Mouse (Mus musculus) limb, embryonic 15.5 days (tissue): ENCODE measurements around the gene Sirt1. TPM values are rescaled to one million over a fixed set of nuclear protein-coding genes. Genes with fewer than 3 reads are reported as not detected.

Experiments
- ATAC-seq: fragments of 200-750 bp; cut with Nextera tagmentation; 2 replicates; pipeline ENCODE4 v1.8.0; 2017; ENCODE audit warnings: low read depth, moderate TSS enrichment; ENCODE audit not compliant: insufficient number of reproducible peaks, low FRiP score, low TSS enrichment
- H3K27ac ChIP-seq: fragments of 300-500 bp; sonication (generic); 2 replicates; pipeline ENCODE4 v1.5.1; 2015; ENCODE audit warnings: moderate library complexity, mild to moderate bottlenecking, inconsistent platforms
- H3K27me3 ChIP-seq: fragments of 300-500 bp; sonication (generic); 2 replicates; pipeline ENCODE4 v1.6.1; 2015; ENCODE audit warnings: inconsistent platforms
- H3K36me3 ChIP-seq: fragments of 300-500 bp; sonication (generic); 2 replicates; pipeline ENCODE4 v1.6.1; 2015; ENCODE audit warnings: inconsistent platforms
- H3K4me1 ChIP-seq: fragments of 300-500 bp; sonication (generic); 2 replicates; pipeline ENCODE4 v1.6.1; 2015; ENCODE audit warnings: inconsistent platforms
- H3K4me2 ChIP-seq: fragments of 300-500 bp; sonication (generic); 2 replicates; pipeline ENCODE4 v1.6.1; 2015; ENCODE audit warnings: mild to moderate bottlenecking, inconsistent platforms
- H3K4me3 ChIP-seq: fragments of 300-500 bp; sonication (generic); 2 replicates; pipeline ENCODE4 v1.5.1; 2015; ENCODE audit warnings: mild to moderate bottlenecking, inconsistent platforms
- H3K9ac ChIP-seq: fragments of 300-500 bp; sonication (generic); 2 replicates; pipeline ENCODE4 v1.6.1; 2015; ENCODE audit warnings: inconsistent platforms
- H3K9me3 ChIP-seq: fragments of 300-500 bp; sonication (generic); 2 replicates; pipeline ENCODE4 v1.6.1; 2016; ENCODE audit warnings: inconsistent platforms
- WGBS: fragments of 180-500 bp; shearing (Covaris S2); methylation state at CpG from one replicate; pipeline ENCODE4 v1.1.7; 2015; 5-methylcytosine and 5-hydroxymethylcytosine counted together
- polyA plus RNA-seq: library from polyadenylated mRNA; unstranded; fragments of >200 nt; fragmentation: Nextera tagmentation; extraction: Ambion mirVana; gene quantifications from 2 replicates; pipeline ENCODE4 v1.2.1, GENCODE M21; 2015

The Sirt1 gene
- polyA plus RNA-seq, 1 experiment from 2014 or later = 4.8 TPM

DNA sequence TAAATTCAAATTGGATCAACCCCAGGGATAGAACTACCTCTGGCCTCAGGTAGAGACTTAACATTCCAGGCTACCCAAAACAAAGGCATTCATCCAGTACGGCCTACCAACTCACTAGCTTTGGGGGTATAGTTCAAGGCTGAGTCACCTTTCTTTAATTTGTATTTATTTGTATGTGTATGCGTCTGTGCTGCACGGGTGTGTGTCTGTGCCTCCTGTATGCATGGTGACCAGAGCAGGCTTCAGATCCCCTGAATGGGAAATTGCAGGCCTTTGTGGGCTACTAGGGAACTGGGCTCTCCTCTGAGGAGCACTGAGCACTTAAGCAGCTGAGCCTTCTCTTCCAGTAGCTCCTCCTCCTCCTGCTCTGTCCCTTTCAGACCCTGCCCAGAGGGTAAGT is 33.2 kb downstream of the Sirt1 start:
- no peaks in the 10 kb centered on the region for H3K36me3 ChIP-seq
- H3K4me2 ChIP-seq = no peak overlapping the region
- H3K4me3 ChIP-seq = no peak overlapping the region
- no peaks in the 10 kb centered on the region for H3K4me1 ChIP-seq
- WGBS = 61% methylated on average over 3 of the region's 3 CpGs
- H3K9me3 ChIP-seq = no peaks in the 10 kb centered on the region
- no peaks in the 10 kb centered on the region for H3K27me3 ChIP-seq
- no peak overlapping the region for H3K9ac ChIP-seq
- H3K27ac ChIP-seq = no peak overlapping the region
- ATAC-seq = no peak

DNA sequence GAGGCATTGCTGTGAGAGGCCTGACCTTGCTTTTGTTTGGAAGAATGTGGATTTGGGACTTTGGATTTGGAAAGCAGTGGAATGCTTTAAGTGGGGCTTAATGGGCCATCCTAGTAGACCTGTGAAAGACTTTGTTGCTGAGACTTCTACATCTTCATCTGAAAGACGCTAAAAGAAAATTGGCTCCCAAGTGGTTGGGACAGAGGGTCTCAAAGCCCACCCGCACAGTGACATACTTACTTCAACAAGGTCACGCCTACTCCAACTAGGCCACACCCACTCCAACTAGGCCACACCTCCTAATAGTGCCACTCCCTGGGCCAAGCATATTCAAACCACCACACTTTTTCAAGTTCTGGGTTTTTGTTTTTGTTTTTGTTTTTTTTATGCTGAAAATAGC is 36.8 kb downstream of the Sirt1 start:
- WGBS = 93% methylated on average over 3 of the region's 3 CpGs
- no peaks in the 10 kb centered on the region for H3K9me3 ChIP-seq
- no peak for ATAC-seq

DNA sequence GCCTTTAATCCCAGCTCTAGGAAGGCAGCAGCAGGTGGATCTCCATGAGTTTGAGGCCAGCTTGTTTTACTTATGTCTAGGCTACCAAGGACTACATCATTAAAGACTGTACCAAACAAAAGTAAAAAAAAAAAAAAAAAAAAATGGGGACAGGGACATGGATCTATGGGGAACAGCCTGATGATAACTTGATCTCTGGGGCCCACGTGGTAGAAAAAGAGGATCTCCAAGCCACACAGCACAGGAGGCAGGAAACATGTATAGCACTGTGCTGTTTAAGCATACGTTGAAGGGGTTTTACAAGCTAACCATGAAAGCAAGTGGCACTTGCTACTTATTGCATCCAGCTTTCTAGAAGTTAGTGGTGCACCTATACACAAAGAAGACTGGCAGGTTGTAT is 40.2 kb downstream of the Sirt1 start:
- Histone ChIP-seq H3K9ac (no peak overlapping the region), H3K4me2 (no peak overlapping the region), H3K9me3 (no peaks in the 10 kb centered on the region), H3K27ac (no peak overlapping the region), H3K27me3 (no peaks in the 10 kb centered on the region), H3K4me3 (no peak overlapping the region), H3K4me1 (peaks cover 16% of the 10 kb centered on the region), H3K36me3 (no peaks in the 10 kb centered on the region)
- 65% methylated on average over 2 of the region's 2 CpGs for WGBS
- ATAC-seq = no peak

More for the DNA sequence above, 36.8 kb downstream of the Sirt1 start:
- Histone ChIP-seq H3K27ac (no peak overlapping the region), H3K4me1 (no peaks in the 10 kb centered on the region), H3K4me2 (no peak overlapping the region), H3K9ac (no peak overlapping the region), H3K27me3 (no peaks in the 10 kb centered on the region), H3K36me3 (no peaks in the 10 kb centered on the region), H3K4me3 (no peak overlapping the region)

- peak; percentile 96 for ATAC-seq
- peaks cover 4% of the 10 kb centered on the region; the same call in 1 of the 2 replicates for H3K36me3 ChIP-seq
These were observed 42.4 kb downstream of the Sirt1 start for GRCm38 (mm10) chr10:63338914-63339643.

GRCm38 (mm10) chr10:63337951-63338836 is 43.3 kb downstream of the Sirt1 start:
- Histone ChIP-seq H3K4me3 (peak overlapping the region; percentile 83), H3K36me3 (peaks cover 12% of the 10 kb centered on the region), H3K27me3 (no peaks in the 10 kb centered on the region), H3K27ac (peak overlapping the region; percentile 95), H3K9ac (peak overlapping the region; percentile 89), H3K4me2 (peak overlapping the region; percentile 79), H3K9me3 (no peaks in the 10 kb centered on the region), H3K4me1 (peaks cover 16% of the 10 kb centered on the region)
- under 1% methylated on average over 78 of the region's 113 CpGs for WGBS
- ATAC-seq = peak; percentile 53

More at GRCm38 (mm10) chr10:63338914-63339643, 42.4 kb downstream of the Sirt1 start:
- Histone ChIP-seq H3K4me1 (peaks cover 16% of the 10 kb centered on the region), H3K9ac (peak overlapping the region; percentile 89), H3K27me3 (no peaks in the 10 kb centered on the region), H3K27ac (peak overlapping the region; percentile 95), H3K4me3 (peak overlapping the region; percentile 83), H3K9me3 (no peaks in the 10 kb centered on the region), H3K4me2 (peak overlapping the region; percentile 79)
- under 1% methylated on average over 57 of the region's 74 CpGs for WGBS

DNA sequence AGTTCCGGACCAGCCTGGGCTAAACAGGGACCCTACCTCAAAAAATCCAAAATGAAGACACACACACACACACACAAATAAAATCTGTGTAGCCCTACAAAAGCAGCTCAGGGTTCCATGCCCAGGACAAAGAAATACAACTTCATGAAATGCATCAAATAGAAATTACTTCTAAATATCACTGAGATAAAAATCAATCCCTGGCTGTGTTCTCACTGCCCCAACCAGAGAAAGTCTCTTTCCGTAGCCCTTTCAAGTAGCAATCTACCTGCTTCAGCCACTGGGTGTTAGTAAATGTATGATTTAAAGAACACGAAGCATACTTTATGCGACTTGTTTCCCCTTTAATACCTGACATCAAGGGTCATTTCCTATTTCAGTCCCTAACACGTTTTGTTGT is 44.2 kb downstream of the Sirt1 start:
- Histone ChIP-seq H3K4me1 (peaks cover 16% of the 10 kb centered on the region), H3K27me3 (no peaks in the 10 kb centered on the region), H3K9me3 (no peaks in the 10 kb centered on the region), H3K27ac (no peak overlapping the region), H3K9ac (no peak overlapping the region), H3K36me3 (peaks cover 21% of the 10 kb centered on the region), H3K4me3 (peak overlapping the region; percentile 83), H3K4me2 (peak overlapping the region; percentile 79)
- no peak for ATAC-seq
- WGBS = 18% methylated on average over 5 of the region's 5 CpGs

GRCm38 (mm10) chr10:63336901-63337300 is 44.6 kb downstream of the Sirt1 start:
- no peaks in the 10 kb centered on the region for H3K27me3 ChIP-seq
- 49% methylated on average over 13 of the region's 13 CpGs for WGBS
- H3K36me3 ChIP-seq = peaks cover 23% of the 10 kb centered on the region
- H3K9ac ChIP-seq = no peak overlapping the region
- peaks cover 16% of the 10 kb centered on the region for H3K4me1 ChIP-seq
- peak overlapping the region; percentile 83 for H3K4me3 ChIP-seq
- peak overlapping the region; percentile 79 for H3K4me2 ChIP-seq
- H3K27ac ChIP-seq = no peak overlapping the region
- H3K9me3 ChIP-seq = no peaks in the 10 kb centered on the region
- no peak for ATAC-seq

DNA sequence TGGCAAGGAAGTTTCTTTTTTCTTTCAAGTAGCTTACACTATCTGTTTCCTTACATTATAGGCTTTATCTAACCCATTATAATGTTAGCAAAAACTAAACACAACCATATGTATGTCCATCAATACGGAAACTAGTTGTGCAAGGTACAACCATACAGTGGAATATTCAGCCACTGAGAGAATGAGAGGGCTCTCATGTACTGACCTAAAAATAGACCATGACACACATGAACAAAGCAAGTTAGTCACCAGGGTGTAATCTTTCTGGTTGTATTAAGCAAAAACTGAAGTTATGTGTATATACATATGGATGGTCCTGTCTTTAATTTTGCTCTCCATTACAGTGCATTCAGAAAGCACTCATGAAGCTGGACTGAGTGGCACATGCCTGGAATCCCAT is 54.4 kb downstream of the Sirt1 start:
- no peaks in the 10 kb centered on the region for H3K27me3 ChIP-seq

DNA sequence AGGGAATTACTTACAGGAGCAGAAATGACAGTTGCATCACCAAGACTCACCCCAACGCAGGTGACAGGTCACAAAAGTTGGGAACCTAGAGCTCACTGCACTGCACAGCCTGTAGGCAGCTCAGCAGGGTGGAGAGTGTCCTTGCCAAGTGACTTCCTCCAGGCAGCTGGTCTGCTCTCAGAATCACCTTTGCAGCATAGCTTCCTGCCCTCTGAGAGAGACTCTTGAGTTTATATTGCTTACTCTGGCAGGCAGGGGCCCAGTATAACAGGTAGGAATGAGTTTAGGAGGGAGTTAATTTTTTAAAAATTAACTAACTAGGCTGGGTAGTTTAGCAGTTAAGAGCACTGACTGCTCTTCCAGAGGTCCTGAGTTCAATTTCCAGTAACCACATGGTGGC is 67.8 kb downstream of the Sirt1 start:
- no peaks in the 10 kb centered on the region for H3K4me1 ChIP-seq
- WGBS = 89% methylated on average over 1 of the region's 1 CpGs
- no peak overlapping the region for H3K27ac ChIP-seq
- no peak for ATAC-seq
- no peaks in the 10 kb centered on the region for H3K27me3 ChIP-seq
- H3K9me3 ChIP-seq = no peaks in the 10 kb centered on the region
- H3K36me3 ChIP-seq = peaks cover 68% of the 10 kb centered on the region
- no peak overlapping the region for H3K9ac ChIP-seq
- no peak overlapping the region for H3K4me2 ChIP-seq
- H3K4me3 ChIP-seq = no peak overlapping the region

More for the DNA sequence above, 54.4 kb downstream of the Sirt1 start:
- H3K4me3 ChIP-seq = no peak overlapping the region
- WGBS = 89% methylated on average over 1 of the region's 1 CpGs
- no peaks in the 10 kb centered on the region for H3K9me3 ChIP-seq
- peaks cover 49% of the 10 kb centered on the region for H3K36me3 ChIP-seq
- no peak overlapping the region for H3K4me2 ChIP-seq
- H3K4me1 ChIP-seq = no peaks in the 10 kb centered on the region
- no peak for ATAC-seq
- no peak overlapping the region for H3K9ac ChIP-seq
- no peak overlapping the region for H3K27ac ChIP-seq

GRCm38 (mm10) chr10:63308582-63309366 is 72.7 kb downstream of the Sirt1 start:
- Histone ChIP-seq H3K27me3 (no peaks in the 10 kb centered on the region), H3K4me1 (no peaks in the 10 kb centered on the region), H3K9me3 (no peaks in the 10 kb centered on the region), H3K4me2 (no peak overlapping the region), H3K4me3 (no peak overlapping the region), H3K27ac (no peak overlapping the region), H3K9ac (no peak overlapping the region), H3K36me3 (peaks cover 59% of the 10 kb centered on the region)
- WGBS = 42% methylated on average over 10 of the region's 10 CpGs
- ATAC-seq = no peak

DNA sequence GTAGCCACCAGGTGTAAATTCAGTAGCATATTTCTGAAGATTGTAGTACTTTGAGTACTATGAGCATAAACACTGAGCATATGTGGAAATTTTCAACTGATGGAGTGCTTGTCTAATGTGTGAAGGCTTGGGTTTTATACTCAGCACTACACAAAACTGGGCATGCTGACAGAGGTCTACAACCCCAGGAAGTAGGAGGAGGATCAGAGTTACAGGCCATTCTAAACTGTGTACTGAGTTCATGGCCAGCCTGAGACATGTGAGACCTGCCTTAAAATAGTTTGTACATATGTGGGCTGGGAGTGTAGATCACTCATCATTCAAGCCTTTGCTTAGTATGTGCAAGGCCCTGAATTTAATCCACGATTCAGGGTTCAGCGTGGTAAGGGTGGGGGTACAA is 79.1 kb downstream of the Sirt1 start:
- H3K27ac ChIP-seq = no peak overlapping the region
- ATAC-seq = no peak
- H3K27me3 ChIP-seq = no peaks in the 10 kb centered on the region
- WGBS = 70% methylated on average over 2 of the region's 2 CpGs
- H3K4me2 ChIP-seq = no peak overlapping the region
- peaks cover 42% of the 10 kb centered on the region for H3K36me3 ChIP-seq
- no peak overlapping the region for H3K9ac ChIP-seq
- no peaks in the 10 kb centered on the region for H3K4me1 ChIP-seq
- no peaks in the 10 kb centered on the region for H3K9me3 ChIP-seq
- H3K4me3 ChIP-seq = no peak overlapping the region
